Mouse (Mus musculus): ENCODE data around the gene Cyp4f15. TPM values are rescaled to one million over a fixed set of nuclear protein-coding genes. Genes with fewer than 3 reads are reported as not detected.

Cyp4f15 gene
- total RNA-seq, 2 experiments from 2014 or later: not detected

Other genes starting within 250 kb of the Cyp4f15 start
- gene Cyp4f39, start 232.9 kb upstream of the Cyp4f15 start, total RNA-seq (2021): under 1 TPM; 0.17 to 0.43 TPM
- gene Cyp4f17, start 179.6 kb upstream of the Cyp4f15 start, total RNA-seq (2021): 1 to 10 TPM; 8.0 to 9.1 TPM
- 10 to 100 TPM; 11.9 to 15.3 TPM for gene Cyp4f16, start 149.1 kb upstream of the Cyp4f15 start, total RNA-seq (2021)
- not detected for gene Cyp4f37, start 64.3 kb upstream of the Cyp4f15 start, total RNA-seq (2021)
- not detected for gene Cyp4f40, start 26.7 kb upstream of the Cyp4f15 start, total RNA-seq (2021)
- 10 to 100 TPM; 41.4 to 46.3 TPM for gene Zfp871, start 102.7 kb downstream of the Cyp4f15 start, total RNA-seq (2021)
- gene Zfp811, start 124.3 kb downstream of the Cyp4f15 start, total RNA-seq (2021): under 1 TPM; 0.27 to 0.43 TPM
- gene Zfp799, start 144.6 kb downstream of the Cyp4f15 start, total RNA-seq (2021): 10 to 100 TPM; 13.5 to 13.7 TPM
- 1 to 10 TPM; 6.7 to 7.6 TPM for gene Zfp870, start 206.0 kb downstream of the Cyp4f15 start, total RNA-seq (2021)
- not detected for gene Cyp4f14, start 231.7 kb downstream of the Cyp4f15 start, total RNA-seq (2021)

Measured in heart, postnatal 4 days (tissue).